Mouse (Mus musculus): ENCODE measurements at regions not wholly inside any gene's neighbourhood (a gene's known extent, or its start where the extent isn't known, plus 50 kb on each side); places are given as distances from the start of the nearest gene placed in this dataset.

GRCm38 (mm10) chr1:144307017-144307853, 58.2 kb upstream of the Rgs1 start:
- TF ChIP-seq CTCF (IDR thresholded peaks at IDR 0.05; ENCODE audit: control insufficient read depth, insufficient read depth, insufficient replicate concordance, low read depth, low read length) (no peak), POLR2A (IDR thresholded peaks at IDR 0.05; ENCODE audit: control insufficient read depth, low read depth, low read length) (no peak)
